Mouse (Mus musculus) fat pad, adult 2 months (tissue): ENCODE data around the gene Gan.

Experiments
- DNase-seq: peaks from one replicate; pipeline ENCODE4 v3.0.0-alpha.2; 2011; ENCODE audit warnings: low read depth, low spot score; ENCODE audit errors: extremely low read depth

Gan gene

GRCm38 (mm10) chr8:117198141-117198935, 40.4 kb downstream of the Gan start:
- DNase-seq, result no peak

- DNase-seq, result no peak
These were observed 41.7 kb downstream of the Gan start for GRCm38 (mm10) chr8:117199658-117200057.

GRCm38 (mm10) chr8:117200346-117200745, 42.4 kb downstream of the Gan start:
- no peak for DNase-seq

- DNase-seq, result no peak
These were observed 42.9 kb downstream of the Gan start for GRCm38 (mm10) chr8:117200803-117201202.

GRCm38 (mm10) chr8:117201221-117202017, 43.5 kb downstream of the Gan start:
- no peak for DNase-seq

- DNase-seq, result no peak
These were observed 45.1 kb downstream of the Gan start for GRCm38 (mm10) chr8:117203085-117203484.

- no peak for DNase-seq
These were observed 47.9 kb downstream of the Gan start for GRCm38 (mm10) chr8:117205884-117206283.

GRCm38 (mm10) chr8:117206636-117207035, 48.7 kb downstream of the Gan start:
- no peak for DNase-seq

GRCm38 (mm10) chr8:117209150-117209549, 51.2 kb downstream of the Gan start:
- no peak for DNase-seq

- DNase-seq, result no peak
These were observed 54.2 kb downstream of the Gan start for GRCm38 (mm10) chr8:117212100-117212499.

GRCm38 (mm10) chr8:117217724-117218123, 59.8 kb downstream of the Gan start:
- DNase-seq, result no peak

GRCm38 (mm10) chr8:117222396-117222795, 64.5 kb downstream of the Gan start:
- DNase-seq, result no peak

GRCm38 (mm10) chr8:117224630-117225029, 66.7 kb downstream of the Gan start:
- DNase-seq, result peak; percentile 16

- DNase-seq, result no peak
These were observed 68.4 kb downstream of the Gan start for GRCm38 (mm10) chr8:117226306-117226705.

GRCm38 (mm10) chr8:117227339-117227738, 69.4 kb downstream of the Gan start:
- DNase-seq, result no peak

GRCm38 (mm10) chr8:117233199-117233598, 75.3 kb downstream of the Gan start:
- DNase-seq, result no peak

- no peak for DNase-seq
These were observed 78.6 kb downstream of the Gan start for GRCm38 (mm10) chr8:117236531-117236930.

- no peak for DNase-seq
These were observed 82.4 kb downstream of the Gan start for GRCm38 (mm10) chr8:117240326-117240725.

- no peak for DNase-seq
These were observed 83.0 kb downstream of the Gan start for GRCm38 (mm10) chr8:117240841-117241494.

GRCm38 (mm10) chr8:117241848-117242247, 83.9 kb downstream of the Gan start:
- DNase-seq, result no peak

- no peak for DNase-seq
These were observed 84.4 kb downstream of the Gan start for GRCm38 (mm10) chr8:117242286-117242685.

- DNase-seq, result no peak
These were observed 86.7 kb downstream of the Gan start for GRCm38 (mm10) chr8:117244601-117245000.
